Mouse (Mus musculus) liver, embryonic 14.5 days (tissue): ENCODE results near the gene Nkd1.

Experiments
- CTCF ChIP-seq: IDR thresholded peaks from 2 replicates; pipeline ENCODE4 v1.5.1; 2016; ENCODE audit warnings: antibody characterized with exemption, low read depth, control low read depth
- EP300 ChIP-seq: IDR thresholded peaks from 2 replicates; pipeline ENCODE4 v1.6.1; 2016; ENCODE audit warnings: antibody characterized with exemption, low read depth

DNA sequence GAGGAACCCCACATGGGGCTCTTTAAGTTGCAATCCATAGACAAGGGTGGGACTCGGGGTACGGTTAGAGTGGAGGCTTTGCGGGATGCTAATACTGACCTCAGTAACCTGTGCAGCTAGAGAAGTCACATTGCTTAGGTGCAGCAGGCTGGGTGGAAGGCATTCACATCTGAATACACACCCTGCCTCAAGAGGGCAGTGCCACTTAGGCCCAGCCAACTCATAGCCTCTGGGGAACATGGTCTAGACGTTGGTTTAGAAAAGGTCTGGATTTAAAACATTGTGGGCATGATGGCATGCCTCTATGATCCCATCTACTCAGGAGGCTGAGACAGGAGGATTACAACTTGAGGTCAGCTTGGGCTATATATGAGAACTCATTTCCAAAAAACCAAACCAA is 8.6 kb downstream of the Nkd1 start:
- TF ChIP-seq CTCF (no peak), EP300 (no peak)
